Mouse (Mus musculus) testis, adult 2 months (tissue): ENCODE data around the gene Grin3b.

Experiments used
- CTCF ChIP-seq: fragments of 200-500 bp; IDR thresholded peaks from 2 replicates; pipeline ENCODE4 v1.5.1; 2012; ENCODE audit warnings: low read depth, mild to moderate bottlenecking, inconsistent platforms, low read length, moderate library complexity; ENCODE audit not compliant: control insufficient read depth, insufficient read depth, insufficient replicate concordance
- POLR2A ChIP-seq: fragments of 200-500 bp; IDR thresholded peaks from 2 replicates; pipeline ENCODE4 v1.6.1; 2012; ENCODE audit warnings: low read depth, mild to moderate bottlenecking, inconsistent platforms, low read length, moderate library complexity; ENCODE audit not compliant: control insufficient read depth

DNA sequence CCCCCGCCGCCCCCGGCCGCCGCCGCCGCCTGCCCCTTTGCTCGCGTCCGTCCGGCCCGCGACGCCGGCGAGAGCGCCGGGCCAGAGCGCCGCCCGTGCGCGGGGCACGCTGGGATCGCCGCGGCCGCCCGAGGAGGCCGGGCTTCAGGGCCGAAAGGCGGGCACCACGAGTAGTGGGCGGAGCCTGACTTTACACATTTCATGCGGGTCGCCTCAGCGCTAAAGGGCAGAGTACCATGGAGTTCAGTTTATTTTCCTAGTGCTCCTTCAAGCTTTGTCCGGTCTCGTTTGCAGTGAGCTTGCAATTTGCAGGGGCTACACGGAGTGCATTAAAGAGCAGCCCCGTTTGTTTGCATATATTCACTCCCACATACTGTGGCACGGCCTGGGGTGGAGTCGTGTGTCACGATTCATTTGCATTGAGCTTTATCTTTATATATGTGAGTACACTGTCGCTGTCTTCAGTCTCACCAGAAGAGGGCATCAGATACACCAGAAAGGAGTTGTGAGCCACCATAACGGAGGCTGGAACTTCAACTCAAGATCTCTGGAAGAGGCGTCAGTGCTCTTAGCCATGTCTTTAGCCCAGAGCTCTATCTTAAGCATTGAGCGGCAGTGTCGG, 13.8 kb downstream of the Grin3b start, which contains the start of gene Tmem259:
- TF ChIP-seq POLR2A (0 out of 2 replicates have a peak, but pooled peaks have one; percentile 35), CTCF (no peak)
